Mouse (Mus musculus) neural tube, embryonic 12.5 days (tissue): ENCODE measurements around the gene Ext2. TPM values are rescaled to one million over a fixed set of nuclear protein-coding genes. Genes with fewer than 3 reads are reported as not detected.

Experiments used
- ATAC-seq: fragments of 200-750 bp; cut with Nextera tagmentation; 2 replicates; pipeline ENCODE4 v1.8.0; 2017; ENCODE audit warnings: low read depth, mild to moderate bottlenecking, moderate TSS enrichment, moderate library complexity; ENCODE audit not compliant: low FRiP score
- H3K27ac ChIP-seq: fragments of 300-500 bp; sonication (generic); 2 replicates; pipeline ENCODE4 v1.5.1; 2016
- H3K27me3 ChIP-seq: fragments of 300-500 bp; sonication (generic); replicated peaks from 2 replicates; pipeline ENCODE4 v1.6.1; 2016; ENCODE audit warnings: mild to moderate bottlenecking
- H3K36me3 ChIP-seq: fragments of 300-500 bp; sonication (generic); 2 replicates; pipeline ENCODE4 v1.6.1; 2016; ENCODE audit warnings: mild to moderate bottlenecking
- H3K4me1 ChIP-seq: fragments of 300-500 bp; sonication (generic); 2 replicates; pipeline ENCODE4 v1.6.1; 2016
- H3K4me2 ChIP-seq: fragments of 300-500 bp; sonication (generic); replicated peaks from 2 replicates; pipeline ENCODE4 v1.6.1; 2016; ENCODE audit warnings: mild to moderate bottlenecking
- H3K4me3 ChIP-seq: fragments of 300-500 bp; sonication (generic); 2 replicates; pipeline ENCODE4 v1.5.1; 2016
- H3K9ac ChIP-seq: fragments of 300-500 bp; sonication (generic); 2 replicates; pipeline ENCODE4 v1.6.1; 2016; ENCODE audit warnings: mild to moderate bottlenecking
- H3K9me3 ChIP-seq: fragments of 300-500 bp; sonication (generic); 2 replicates; pipeline ENCODE4 v1.6.1; 2016; ENCODE audit warnings: mild to moderate bottlenecking
- WGBS: fragments of 180-500 bp; shearing (Covaris S2); methylation state at CpG from one replicate; pipeline ENCODE4 v1.1.7; 2016; 5-methylcytosine and 5-hydroxymethylcytosine counted together
- polyA plus RNA-seq: library from polyadenylated mRNA; unstranded; fragments of >200 nt; fragmentation: Nextera tagmentation; extraction: Ambion mirVana; gene quantifications from 2 replicates; pipeline ENCODE4 v1.2.1, GENCODE M21; 2016

Ext2 gene
- polyA plus RNA-seq, 1 experiment from 2014 or later: 76.9 TPM

DNA sequence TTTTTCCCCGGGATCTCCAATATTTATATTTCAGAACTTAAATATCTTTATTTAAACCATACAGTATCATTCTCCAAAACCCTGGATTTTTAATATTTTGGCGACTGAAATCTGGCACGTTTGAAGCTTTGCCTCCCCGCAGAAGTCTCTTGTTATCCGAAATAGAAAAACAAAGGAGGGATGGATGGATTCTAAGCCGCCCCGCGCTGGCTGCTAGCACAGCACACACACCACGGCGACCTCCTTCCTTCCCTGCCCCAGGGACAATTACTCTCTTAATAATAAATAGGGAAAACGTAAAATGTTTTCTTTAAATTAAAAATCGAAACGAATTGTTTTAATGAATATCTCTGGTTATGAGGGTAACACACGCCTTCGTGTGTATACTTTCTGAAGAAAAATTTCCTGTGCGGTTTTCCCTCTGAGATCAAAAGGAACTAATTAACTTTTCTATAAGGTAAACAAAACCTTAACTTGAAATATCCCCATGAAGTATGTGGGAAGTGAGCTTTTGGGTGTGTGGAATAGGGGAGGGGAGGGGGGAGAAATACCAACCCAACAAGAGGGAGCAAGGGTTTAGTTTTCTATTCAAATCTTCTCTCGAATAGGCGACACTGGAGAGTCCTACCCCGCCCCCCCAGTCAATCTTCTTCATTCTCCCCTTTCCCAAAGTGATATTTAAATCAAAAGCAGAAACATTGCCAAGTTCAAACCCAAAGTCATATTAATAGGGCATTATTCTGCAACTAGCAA lies 203.7 kb downstream of the Ext2 start:
- no peaks in the 10 kb centered on the region for H3K36me3 ChIP-seq
- 57% methylated on average over 19 of the region's 19 CpGs for WGBS
- no peak overlapping the region for H3K4me2 ChIP-seq
- peaks cover 6% of the 10 kb centered on the region; the same call in 1 of the 2 replicates for H3K27me3 ChIP-seq
- peaks cover 7% of the 10 kb centered on the region; the same call in 1 of the 2 replicates for H3K4me1 ChIP-seq
- ATAC-seq: no peak
- no peak overlapping the region for H3K4me3 ChIP-seq
- no peak overlapping the region for H3K9ac ChIP-seq
- H3K27ac ChIP-seq: no peak overlapping the region
- H3K9me3 ChIP-seq: no peaks in the 10 kb centered on the region

DNA sequence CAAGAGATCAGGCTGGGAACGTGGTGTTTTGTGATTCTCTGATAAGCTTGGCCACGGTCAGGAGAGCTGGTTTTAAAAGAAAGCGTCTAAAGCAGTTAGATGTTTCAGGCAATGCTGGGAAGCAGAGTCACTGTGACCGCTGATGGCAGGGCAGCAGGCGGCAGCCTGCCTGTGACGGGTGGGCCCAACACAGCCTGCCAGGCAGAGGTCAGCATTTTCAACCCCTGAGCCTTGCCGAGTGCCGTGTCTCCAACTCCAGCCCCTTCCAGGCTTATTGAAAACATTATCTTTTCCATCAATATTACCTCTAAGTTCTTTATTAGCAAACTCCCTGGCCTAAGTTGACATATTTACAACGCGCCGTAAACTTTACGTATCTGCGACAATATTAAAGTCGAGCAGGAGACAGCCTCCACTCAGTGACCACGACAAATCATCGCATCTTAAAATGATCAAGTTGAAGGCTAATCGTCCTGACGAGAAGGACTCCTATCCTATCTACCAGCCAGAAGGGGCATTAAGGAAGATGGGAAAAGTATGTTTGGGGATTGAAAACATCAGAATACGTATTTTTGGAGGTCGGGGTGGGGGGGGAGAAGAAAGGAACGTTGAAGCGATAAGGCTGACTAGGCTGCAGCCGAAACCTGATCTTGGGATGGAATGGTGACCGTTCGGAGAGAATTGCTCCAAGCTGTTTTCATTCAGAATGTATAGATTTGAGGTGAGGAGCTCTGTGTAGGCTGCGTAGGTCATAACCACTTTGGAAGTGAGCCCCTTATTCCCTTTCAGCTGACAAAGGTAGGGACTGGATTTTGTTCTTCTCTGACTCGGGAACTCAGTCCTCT lies 206.3 kb downstream of the Ext2 start:
- H3K9ac ChIP-seq: no peak overlapping the region
- no peaks in the 10 kb centered on the region for H3K36me3 ChIP-seq
- WGBS: 62% methylated on average over 27 of the region's 27 CpGs
- peaks cover 6% of the 10 kb centered on the region; the same call in 1 of the 2 replicates for H3K27me3 ChIP-seq
- no peaks in the 10 kb centered on the region for H3K9me3 ChIP-seq
- H3K4me1 ChIP-seq: peaks cover 7% of the 10 kb centered on the region; the same call in 1 of the 2 replicates
- H3K4me2 ChIP-seq: no peak overlapping the region
- H3K27ac ChIP-seq: no peak overlapping the region
- ATAC-seq: no peak
- H3K4me3 ChIP-seq: no peak overlapping the region

DNA sequence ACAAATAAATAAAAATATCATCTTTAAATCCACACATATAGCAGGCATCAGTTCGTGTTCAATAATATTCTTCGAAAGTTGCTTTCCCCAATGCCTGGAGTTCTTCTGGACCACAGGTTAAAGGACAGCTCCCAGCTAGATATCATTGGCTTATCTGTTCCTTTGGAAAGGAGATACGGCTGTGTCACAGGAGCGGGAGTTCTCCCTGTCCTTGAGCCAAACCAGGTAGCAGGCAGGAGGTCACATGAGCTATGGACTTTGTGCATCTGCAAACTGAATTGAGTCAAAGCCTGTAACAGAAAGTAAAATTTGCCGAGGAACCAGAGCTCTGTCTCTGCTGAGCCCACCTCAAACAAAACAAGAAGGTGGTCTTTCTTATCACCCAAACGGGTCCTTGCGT lies 209.3 kb downstream of the Ext2 start:
- Histone ChIP-seq H3K27ac (no peak overlapping the region), H3K4me2 (no peak overlapping the region), H3K4me1 (peaks cover 2% of the 10 kb centered on the region; the same call in 1 of the 2 replicates), H3K4me3 (no peak overlapping the region), H3K27me3 (no peaks in the 10 kb centered on the region), H3K36me3 (no peaks in the 10 kb centered on the region), H3K9ac (no peak overlapping the region), H3K9me3 (no peaks in the 10 kb centered on the region)
- 92% methylated on average over 7 of the region's 7 CpGs for WGBS
- no peak for ATAC-seq

Other genes starting within 250 kb of the Ext2 start
- gene Alx4, start 180.2 kb downstream of the Ext2 start, polyA plus RNA-seq: 0.49 and 0.56 TPM in 2 replicates
- 7.1 and 8.7 TPM in 2 replicates for gene Accs, start 27.4 kb upstream of the Ext2 start, polyA plus RNA-seq
- 0.18 TPM in 1 of 2 replicates, not detected in the other for gene Accsl, start 46.6 kb upstream of the Ext2 start, polyA plus RNA-seq
- 11.6 and 12.6 TPM in 2 replicates for gene Gm13889, start 134.6 kb upstream of the Ext2 start, polyA plus RNA-seq
- gene Gm27027, start 173.8 kb upstream of the Ext2 start, polyA plus RNA-seq: not detected in 2 replicates
- 50.5 and 57.6 TPM in 2 replicates for gene Alkbh3, start 188.2 kb upstream of the Ext2 start, polyA plus RNA-seq